Mouse (Mus musculus): ENCODE measurements around the gene Agbl4. TPM values are rescaled to one million over a fixed set of nuclear protein-coding genes. Genes with fewer than 3 reads are reported as not detected.

The Agbl4 gene
- total RNA-seq, 1 experiment from 2014 or later, result not detected

- ATAC-seq (replicated peaks; ENCODE audit: insufficient number of reproducible peaks, low FRiP score, low TSS enrichment, poor library complexity, severe bottlenecking), result no peak
Measured at GRCm38 (mm10) chr4:111588211-111588610, 1190.8 kb downstream of the Agbl4 start.

- no peak for ATAC-seq (replicated peaks; ENCODE audit: insufficient number of reproducible peaks, low FRiP score, low TSS enrichment, poor library complexity, severe bottlenecking)
Measured at GRCm38 (mm10) chr4:111589467-111590170, 1192.2 kb downstream of the Agbl4 start.

GRCm38 (mm10) chr4:111594655-111595295 is 1197.3 kb downstream of the Agbl4 start:
- no peak for ATAC-seq (replicated peaks; ENCODE audit: insufficient number of reproducible peaks, low FRiP score, low TSS enrichment, poor library complexity, severe bottlenecking)

GRCm38 (mm10) chr4:111597249-111597661 is 1199.8 kb downstream of the Agbl4 start:
- no peak for ATAC-seq (replicated peaks; ENCODE audit: insufficient number of reproducible peaks, low FRiP score, low TSS enrichment, poor library complexity, severe bottlenecking)

GRCm38 (mm10) chr4:111597986-111598385 is 1200.5 kb downstream of the Agbl4 start:
- no peak for ATAC-seq (replicated peaks; ENCODE audit: insufficient number of reproducible peaks, low FRiP score, low TSS enrichment, poor library complexity, severe bottlenecking)

- ATAC-seq (replicated peaks; ENCODE audit: insufficient number of reproducible peaks, low FRiP score, low TSS enrichment, poor library complexity, severe bottlenecking), result no peak
Measured at GRCm38 (mm10) chr4:111603194-111603593, 1205.7 kb downstream of the Agbl4 start.

- no peak for ATAC-seq (replicated peaks; ENCODE audit: insufficient number of reproducible peaks, low FRiP score, low TSS enrichment, poor library complexity, severe bottlenecking)
Measured at GRCm38 (mm10) chr4:111607826-111608500, 1210.5 kb downstream of the Agbl4 start.

GRCm38 (mm10) chr4:111621865-111622264 is 1224.4 kb downstream of the Agbl4 start:
- ATAC-seq (replicated peaks; ENCODE audit: insufficient number of reproducible peaks, low FRiP score, low TSS enrichment, poor library complexity, severe bottlenecking), result no peak

- ATAC-seq (replicated peaks; ENCODE audit: insufficient number of reproducible peaks, low FRiP score, low TSS enrichment, poor library complexity, severe bottlenecking), result no peak
Measured at GRCm38 (mm10) chr4:111624914-111625313, 1227.5 kb downstream of the Agbl4 start.

- no peak for ATAC-seq (replicated peaks; ENCODE audit: insufficient number of reproducible peaks, low FRiP score, low TSS enrichment, poor library complexity, severe bottlenecking)
Measured at GRCm38 (mm10) chr4:111626118-111626830, 1228.8 kb downstream of the Agbl4 start.

GRCm38 (mm10) chr4:111632615-111633014 is 1235.2 kb downstream of the Agbl4 start:
- no peak for ATAC-seq (replicated peaks; ENCODE audit: insufficient number of reproducible peaks, low FRiP score, low TSS enrichment, poor library complexity, severe bottlenecking)

GRCm38 (mm10) chr4:111635538-111636124 is 1238.2 kb downstream of the Agbl4 start:
- no peak for ATAC-seq (replicated peaks; ENCODE audit: insufficient number of reproducible peaks, low FRiP score, low TSS enrichment, poor library complexity, severe bottlenecking)

- no peak for ATAC-seq (replicated peaks; ENCODE audit: insufficient number of reproducible peaks, low FRiP score, low TSS enrichment, poor library complexity, severe bottlenecking)
Measured at GRCm38 (mm10) chr4:111638948-111639708, 1241.7 kb downstream of the Agbl4 start.

GRCm38 (mm10) chr4:111645117-111645830 is 1247.8 kb downstream of the Agbl4 start:
- ATAC-seq (replicated peaks; ENCODE audit: insufficient number of reproducible peaks, low FRiP score, low TSS enrichment, poor library complexity, severe bottlenecking), result no peak

GRCm38 (mm10) chr4:111645831-111646166 is 1248.3 kb downstream of the Agbl4 start:
- ATAC-seq (replicated peaks; ENCODE audit: insufficient number of reproducible peaks, low FRiP score, low TSS enrichment, poor library complexity, severe bottlenecking), result no peak

GRCm38 (mm10) chr4:111653451-111653850 is 1256.0 kb downstream of the Agbl4 start:
- no peak for ATAC-seq (replicated peaks; ENCODE audit: insufficient number of reproducible peaks, low FRiP score, low TSS enrichment, poor library complexity, severe bottlenecking)

GRCm38 (mm10) chr4:111663730-111664129 is 1266.3 kb downstream of the Agbl4 start:
- no peak for ATAC-seq (replicated peaks; ENCODE audit: insufficient number of reproducible peaks, low FRiP score, low TSS enrichment, poor library complexity, severe bottlenecking)

GRCm38 (mm10) chr4:111664146-111664545 is 1266.7 kb downstream of the Agbl4 start:
- no peak for ATAC-seq (replicated peaks; ENCODE audit: insufficient number of reproducible peaks, low FRiP score, low TSS enrichment, poor library complexity, severe bottlenecking)
